7 mouse cellular contexts compared by ENCODE assay signal in the genomic region with DNA sequence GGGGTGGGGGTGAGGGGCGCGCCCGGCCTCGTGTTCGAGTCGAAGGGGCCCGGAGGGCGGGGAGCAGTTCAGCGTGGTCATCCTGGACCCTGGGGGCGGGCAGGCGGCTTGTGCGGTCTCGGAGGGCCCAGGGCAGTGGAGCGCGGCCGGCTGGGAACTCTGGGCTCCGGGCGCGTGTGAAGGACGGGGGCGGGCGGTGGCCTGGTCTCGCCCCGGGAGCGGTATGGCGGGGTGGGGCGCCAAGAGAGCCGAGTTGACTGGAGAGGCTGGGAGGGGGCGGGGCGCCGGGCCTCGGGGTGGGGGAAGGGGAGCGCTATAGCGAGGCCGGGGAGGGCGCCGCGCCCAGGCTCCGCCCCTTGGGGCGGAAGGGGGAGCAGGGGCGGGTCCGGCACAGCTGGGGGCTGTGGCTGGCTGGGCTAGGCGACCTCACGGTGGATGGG. TPM values are rescaled to one million over a fixed set of nuclear protein-coding genes. Genes with fewer than 3 reads are reported as not detected.
DNase-seq lines count a peak whose midpoint lies in the region; ATAC-seq and TF ChIP-seq lines count a peak whose summit lies in the region.

No protein-coding gene starts in this region.

- no peaks in the 10 kb centered on the region for H3K9me3 ChIP-seq in intestine, embryonic 16.5 days (ENCODE audit: control insufficient read depth, low read length)
- no peaks in the 10 kb centered on the region for H3K9me3 ChIP-seq in limb, embryonic 14.5 days (ENCODE audit: control insufficient read depth, low read length)
- H3K9me3 ChIP-seq in midbrain, embryonic 14.5 days (ENCODE audit: control insufficient read depth, low read length) = no peaks in the 10 kb centered on the region

- H3K27ac ChIP-seq in intestine, embryonic 16.5 days (ENCODE audit: low read length) = peak overlapping the region; percentile 99
- peak overlapping the region; percentile 96 for H3K27ac ChIP-seq in limb, embryonic 14.5 days (replicated peaks; ENCODE audit: low read depth, low read length)
- H3K27ac ChIP-seq in midbrain, embryonic 14.5 days (replicated peaks; ENCODE audit: low read depth, low read length) = peak overlapping the region; percentile 92

- DNase-seq in adrenal gland, adult (ENCODE audit: inconsistent age in 2 of 2, low spot score in 1 of 2) = peak; percentile 92 to 96
- peak; percentile 85 to 89 for DNase-seq in gastrocnemius, postnatal 36 days
- peak; percentile 83 for DNase-seq in limb, embryonic 14.5 days (ENCODE audit: low spot score)
- peak; percentile 86 for DNase-seq in midbrain, embryonic 14.5 days
- DNase-seq in spleen, postnatal 10 days (ENCODE audit: low spot score in 2 of 2) = peak; percentile 84 to 94

- H3K36me3 ChIP-seq in intestine, embryonic 16.5 days (ENCODE audit: control insufficient read depth, insufficient read depth, low read length) = peaks cover 24% of the 10 kb centered on the region
- peaks cover 48% of the 10 kb centered on the region for H3K36me3 ChIP-seq in limb, embryonic 14.5 days (ENCODE audit: control insufficient read depth, insufficient read depth, low read length)
- peaks cover 38% of the 10 kb centered on the region for H3K36me3 ChIP-seq in midbrain, embryonic 14.5 days (ENCODE audit: control insufficient read depth, insufficient read depth, low read length)

- no peaks in the 10 kb centered on the region for H3K27me3 ChIP-seq in intestine, embryonic 16.5 days (replicated peaks; ENCODE audit: control insufficient read depth, insufficient read depth, low read length)
- H3K27me3 ChIP-seq in limb, embryonic 14.5 days (ENCODE audit: control insufficient read depth, insufficient read depth, low read length) = no peaks in the 10 kb centered on the region
- H3K27me3 ChIP-seq in midbrain, embryonic 14.5 days (ENCODE audit: control insufficient read depth, insufficient read depth, low read length) = no peaks in the 10 kb centered on the region

- whole genome bisulfite sequencing in intestine, embryonic 16.5 days = 2% methylated on average over 41 of the region's 44 CpGs
- 3% methylated on average over 19 of the region's 44 CpGs for WGBS in limb, embryonic 14.5 days
- under 1% methylated on average over 37 of the region's 44 CpGs for WGBS in midbrain, embryonic 14.5 days

- peaks cover 25% of the 10 kb centered on the region for H3K4me1 ChIP-seq in intestine, embryonic 16.5 days (ENCODE audit: control insufficient read depth, insufficient read depth, low read length)
- peaks cover 25% of the 10 kb centered on the region for H3K4me1 ChIP-seq in limb, embryonic 14.5 days (ENCODE audit: control insufficient read depth, insufficient read depth, low read length)
- peaks cover 30% of the 10 kb centered on the region for H3K4me1 ChIP-seq in midbrain, embryonic 14.5 days (ENCODE audit: control insufficient read depth, insufficient read depth, low read length)

- H3K9ac ChIP-seq in intestine, embryonic 16.5 days (ENCODE audit: low read depth, low read length) = peak overlapping the region; percentile 82
- H3K9ac ChIP-seq in limb, embryonic 14.5 days (ENCODE audit: low read depth, low read length, severe bottlenecking) = peak overlapping the region; percentile 90
- peak overlapping the region; percentile 83 for H3K9ac ChIP-seq in midbrain, embryonic 14.5 days (replicated peaks; ENCODE audit: low read length)

- H3K4me2 ChIP-seq in intestine, embryonic 16.5 days (ENCODE audit: low read depth, low read length) = peak overlapping the region; percentile 41
- H3K4me2 ChIP-seq in limb, embryonic 14.5 days (replicated peaks; ENCODE audit: low read depth, low read length, severe bottlenecking) = peak overlapping the region; percentile 46
- peak overlapping the region; percentile 71 for H3K4me2 ChIP-seq in midbrain, embryonic 14.5 days (ENCODE audit: low read length)

- intact Hi-C loops in gastrocnemius, postnatal 36 days (cut with DNase I) = loop anchor here (10.0 kb wide), 2 partner anchors 582 to 658 kb away; a partner anchor contains a TSS

- ATAC-seq in common myeloid progenitor, adult 5-6 weeks (replicated peaks; ENCODE audit: low read depth, poor library complexity, severe bottlenecking) = 0 out of 2 replicates have a peak, but pooled peaks have one; percentile 9
- ATAC-seq in intestine, embryonic 16.5 days = peak; percentile 63
- ATAC-seq in limb, embryonic 14.5 days (ENCODE audit: low FRiP score, low read depth) = peak; percentile 38
- peak; percentile 14 for ATAC-seq in midbrain, embryonic 14.5 days (ENCODE audit: low FRiP score, low TSS enrichment)

- peak overlapping the region; percentile 97 for H3K4me3 ChIP-seq in intestine, embryonic 16.5 days (ENCODE audit: low read length)
- peak overlapping the region; percentile 97 for H3K4me3 ChIP-seq in limb, embryonic 14.5 days (replicated peaks; ENCODE audit: low read length)
- peak overlapping the region; percentile 91 for H3K4me3 ChIP-seq in midbrain, embryonic 14.5 days (replicated peaks; ENCODE audit: low read depth, low read length)

- TF ChIP-seq POLR2A in limb, embryonic 14.5 days (IDR thresholded peaks at IDR 0.05; ENCODE audit: borderline replicate concordance, extremely low read depth, insufficient read depth, insufficient read length) = 0 out of 2 replicates have a peak, but pooled peaks have one; percentile 38

RNA-seq across cellular contexts. Expression of a gene that starts 1.5 kb away (rescaled TPM):
- 40.9 and 59.2 TPM in 2 replicates for total RNA-seq in common myeloid progenitor, adult 5-6 weeks (2017)
- 10 to 100 TPM; 12.6 to 16.5 TPM for total RNA-seq in gastrocnemius, postnatal 36 days (2021)
- polyA plus RNA-seq in intestine, embryonic 16.5 days (2015; fragmentation: Nextera tagmentation; extraction: Ambion mirVana) = 49.7 and 53.1 TPM in 2 replicates
- polyA plus RNA-seq in limb, embryonic 14.5 days (2012; rRNA removed) = 66.7 and 69.2 TPM in 2 replicates
- 51.7 and 60.5 TPM in 2 replicates for polyA plus RNA-seq in limb, embryonic 14.5 days (2014; fragmentation: Nextera tagmentation; extraction: Ambion mirVana)
- 41.3 and 48.9 TPM in 2 replicates for polyA plus RNA-seq in midbrain, embryonic 14.5 days (2014; fragmentation: Nextera tagmentation; extraction: Ambion mirVana)

RNA-seq across cellular contexts. Expression of a gene that starts 3.3 kb away (rescaled TPM):
- total RNA-seq in common myeloid progenitor, adult 5-6 weeks (2017) = 12.6 and 13.1 TPM in 2 replicates
- 1 to 10 TPM; 3.3 to 4.6 TPM for total RNA-seq in gastrocnemius, postnatal 36 days (2021)
- polyA plus RNA-seq in intestine, embryonic 16.5 days (2015; fragmentation: Nextera tagmentation; extraction: Ambion mirVana) = 23.8 and 26.0 TPM in 2 replicates
- polyA plus RNA-seq in limb, embryonic 14.5 days (2012; rRNA removed) = 65.4 and 81.0 TPM in 2 replicates
- polyA plus RNA-seq in limb, embryonic 14.5 days (2014; fragmentation: Nextera tagmentation; extraction: Ambion mirVana) = 40.3 and 47.0 TPM in 2 replicates
- 22.9 and 23.0 TPM in 2 replicates for polyA plus RNA-seq in midbrain, embryonic 14.5 days (2014; fragmentation: Nextera tagmentation; extraction: Ambion mirVana)

RNA-seq across cellular contexts. Expression of a gene that starts 6.1 kb away (rescaled TPM):
- total RNA-seq in common myeloid progenitor, adult 5-6 weeks (2017) = 163 and 255 TPM in 2 replicates
- 100 to 1,000 TPM; 142 to 178 TPM for total RNA-seq in gastrocnemius, postnatal 36 days (2021)
- polyA plus RNA-seq in intestine, embryonic 16.5 days (2015; fragmentation: Nextera tagmentation; extraction: Ambion mirVana) = 639 and 679 TPM in 2 replicates
- polyA plus RNA-seq in limb, embryonic 14.5 days (2012; rRNA removed) = 431 and 477 TPM in 2 replicates
- polyA plus RNA-seq in limb, embryonic 14.5 days (2014; fragmentation: Nextera tagmentation; extraction: Ambion mirVana) = 574 and 593 TPM in 2 replicates
- polyA plus RNA-seq in midbrain, embryonic 14.5 days (2014; fragmentation: Nextera tagmentation; extraction: Ambion mirVana) = 616 and 626 TPM in 2 replicates

RNA-seq across cellular contexts. Expression of a gene that starts 14.8 kb away (rescaled TPM):
- total RNA-seq in common myeloid progenitor, adult 5-6 weeks (2017) = 41.2 and 47.0 TPM in 2 replicates
- 10 to 100 TPM; 29.0 to 34.6 TPM for total RNA-seq in gastrocnemius, postnatal 36 days (2021)
- 92.6 and 106 TPM in 2 replicates for polyA plus RNA-seq in intestine, embryonic 16.5 days (2015; fragmentation: Nextera tagmentation; extraction: Ambion mirVana)
- polyA plus RNA-seq in limb, embryonic 14.5 days (2012; rRNA removed) = 101 and 111 TPM in 2 replicates
- polyA plus RNA-seq in limb, embryonic 14.5 days (2014; fragmentation: Nextera tagmentation; extraction: Ambion mirVana) = 118 and 122 TPM in 2 replicates
- polyA plus RNA-seq in midbrain, embryonic 14.5 days (2014; fragmentation: Nextera tagmentation; extraction: Ambion mirVana) = 162 and 193 TPM in 2 replicates

RNA-seq across cellular contexts. Expression of a gene that starts 16.1 kb away (rescaled TPM):
- 22.1 and 47.1 TPM in 2 replicates for total RNA-seq in common myeloid progenitor, adult 5-6 weeks (2017)
- 100 to 1,000 TPM; 171 to 246 TPM for total RNA-seq in gastrocnemius, postnatal 36 days (2021)
- 20.7 and 20.9 TPM in 2 replicates for polyA plus RNA-seq in intestine, embryonic 16.5 days (2015; fragmentation: Nextera tagmentation; extraction: Ambion mirVana)
- polyA plus RNA-seq in limb, embryonic 14.5 days (2012; rRNA removed) = 117 and 125 TPM in 2 replicates
- polyA plus RNA-seq in limb, embryonic 14.5 days (2014; fragmentation: Nextera tagmentation; extraction: Ambion mirVana) = 38.3 and 40.1 TPM in 2 replicates
- polyA plus RNA-seq in midbrain, embryonic 14.5 days (2014; fragmentation: Nextera tagmentation; extraction: Ambion mirVana) = 24.4 and 39.0 TPM in 2 replicates

Comparison
In these comparisons a context has a peak if more than half of its experiments do, and no peak if none do; other contexts are left out.
1. Peak in every context shown above with its lines: DNase-seq, ATAC-seq, H3K4me3 ChIP-seq and H3K27ac ChIP-seq.
2. ATAC-seq: peak in every context shown above with its lines; median percentile 63 in intestine, embryonic 16.5 days; 38 in limb, embryonic 14.5 days; 14 in midbrain, embryonic 14.5 days; 9 in common myeloid progenitor, adult 5-6 weeks.